In the genomic region with DNA sequence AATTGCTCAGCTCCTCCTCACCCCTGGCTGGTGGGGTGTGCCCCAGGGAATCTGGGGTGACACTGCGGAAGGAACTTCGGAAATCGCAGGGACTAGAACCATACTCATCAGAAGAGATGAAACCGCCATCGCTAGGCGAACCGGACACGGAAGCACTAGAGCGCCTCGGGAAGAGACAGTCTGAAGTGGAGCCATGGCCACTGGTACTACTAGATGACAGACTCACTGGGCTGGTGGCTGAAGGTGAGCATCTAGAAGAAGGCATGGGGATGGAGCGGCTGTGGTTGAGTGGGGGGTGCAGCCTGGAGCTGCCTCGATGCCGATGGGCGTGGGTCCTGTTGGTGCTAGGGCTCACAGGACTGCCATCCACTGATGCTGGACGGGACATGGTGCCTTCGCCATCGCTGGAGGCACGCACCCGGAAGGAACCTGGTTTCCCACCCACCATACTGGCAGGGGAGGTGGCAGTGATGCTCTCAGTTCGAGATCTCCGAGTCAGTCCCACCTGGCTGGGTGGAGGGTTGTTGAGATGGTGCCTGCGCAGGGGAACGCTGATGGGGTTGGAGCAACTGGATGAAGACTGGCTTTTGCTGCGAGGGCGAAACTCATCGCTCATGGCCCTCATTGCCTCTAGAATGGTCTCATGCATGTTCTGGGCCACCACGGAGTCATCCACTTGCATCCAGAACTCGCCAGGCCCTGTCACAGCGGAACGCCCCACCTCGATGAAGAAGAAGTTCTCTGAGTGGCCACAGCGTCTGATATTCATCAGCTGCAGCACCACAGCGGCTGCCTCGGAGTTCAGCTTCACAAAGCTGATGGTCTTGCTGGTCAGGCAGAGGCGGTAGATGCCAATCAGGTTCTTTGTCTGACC, we compare ENCODE assay signal across 8 mouse cellular contexts. TPM values are rescaled to one million over a fixed set of nuclear protein-coding genes. Genes with fewer than 3 reads are reported as not detected.
DNase-seq lines count a peak whose midpoint lies in the region; ATAC-seq and TF ChIP-seq lines count a peak whose summit lies in the region.

No protein-coding gene starts in this region.

- no peak for ATAC-seq in heart, embryonic 12.5 days (ENCODE audit: insufficient number of reproducible peaks, low FRiP score)
- no peak for ATAC-seq in midbrain, postnatal 0 days (ENCODE audit: low FRiP score)
- ATAC-seq in CD4-positive, CD25-positive, alpha-beta regulatory T cell, adult 4 months, result no peak

- WGBS in heart, embryonic 12.5 days, result 59% methylated on average over 35 of the region's 35 CpGs
- 70% methylated on average over 35 of the region's 35 CpGs for WGBS in midbrain, postnatal 0 days

- peaks cover 27% of the 10 kb centered on the region for H3K4me1 ChIP-seq in heart, embryonic 12.5 days (replicated peaks)
- peaks cover 18% of the 10 kb centered on the region; the same call in 1 of the 2 replicates for H3K4me1 ChIP-seq in midbrain, postnatal 0 days (ENCODE audit: insufficient read depth, low read length)

- peaks cover 23% of the 10 kb centered on the region for H3K36me3 ChIP-seq in heart, embryonic 12.5 days
- H3K36me3 ChIP-seq in midbrain, postnatal 0 days (ENCODE audit: insufficient read depth, low read length), result no peaks in the 10 kb centered on the region

- peak overlapping the region; percentile 96 for H3K27ac ChIP-seq in heart, embryonic 12.5 days (ENCODE audit: poor library complexity, severe bottlenecking)
- peak overlapping the region; percentile 90 for H3K27ac ChIP-seq in midbrain, postnatal 0 days (ENCODE audit: low read depth, low read length)

- peak overlapping the region; percentile 79 for H3K4me3 ChIP-seq in heart, embryonic 12.5 days
- peak overlapping the region; percentile 61 for H3K4me3 ChIP-seq in midbrain, postnatal 0 days (ENCODE audit: low read depth, low read length)

- peak; percentile 41 for DNase-seq in embryo, embryonic 10 days (ENCODE audit: low spot score)
- no peak for DNase-seq in embryo, embryonic 9.5 days (ENCODE audit: extremely low spot score)
- peak; percentile 31 for DNase-seq in urinary bladder, postnatal 14 days (ENCODE audit: low spot score)
- DNase-seq in urinary bladder, postnatal 10 days (ENCODE audit: low spot score), result no peak
- DNase-seq in layer of hippocampus, postnatal 14 days (ENCODE audit: low spot score in 2 of 2), result peak; percentile 23 to 32
- peak; percentile 41 for DNase-seq in midbrain, postnatal 0 days (ENCODE audit: low spot score)

- no peaks in the 10 kb centered on the region for H3K9me3 ChIP-seq in heart, embryonic 12.5 days (replicated peaks)
- H3K9me3 ChIP-seq in midbrain, postnatal 0 days (ENCODE audit: low read length), result no peaks in the 10 kb centered on the region

- H3K27me3 ChIP-seq in heart, embryonic 12.5 days (replicated peaks), result peaks cover 8% of the 10 kb centered on the region
- no peaks in the 10 kb centered on the region for H3K27me3 ChIP-seq in midbrain, postnatal 0 days (ENCODE audit: insufficient read depth, low read length)

- TF ChIP-seq CTCF in midbrain, postnatal 0 days (IDR thresholded peaks at IDR 0.05), result no peak

- H3K9ac ChIP-seq in heart, embryonic 12.5 days, result peak overlapping the region; percentile 80
- H3K9ac ChIP-seq in midbrain, postnatal 0 days (replicated peaks; ENCODE audit: low read length, poor library complexity, severe bottlenecking), result peak overlapping the region; percentile 77

- H3K4me2 ChIP-seq in heart, embryonic 12.5 days, result peak overlapping the region; percentile 84
- peak overlapping the region; percentile 73 for H3K4me2 ChIP-seq in midbrain, postnatal 0 days (ENCODE audit: low read depth, low read length, poor library complexity, severe bottlenecking)

RNA-seq across cellular contexts. Expression of gene Irs1, which starts 1.9 kb away (rescaled TPM):
- polyA plus RNA-seq in heart, embryonic 12.5 days (2016; fragmentation: Nextera tagmentation; extraction: Ambion mirVana), result 17.5 and 18.7 TPM in 2 replicates
- 10 to 100 TPM; 25.8 to 29.5 TPM for total RNA-seq in layer of hippocampus, postnatal 14 days (2021)
- total RNA-seq in midbrain, postnatal 0 days (2014; rRNA removed), result 56.9 and 61.2 TPM in 2 replicates
- 4.7 and 5.0 TPM in 2 replicates for polyA plus RNA-seq in midbrain, postnatal 0 days (2015; fragmentation: Nextera tagmentation; extraction: Ambion mirVana)
- polyA plus RNA-seq in CD4-positive, CD25-positive, alpha-beta regulatory T cell, adult 4 months (2017; shearing (Covaris generic)), result not detected

RNA-seq across cellular contexts. Expression of gene Rhbdd1, which starts 26.9 kb away (rescaled TPM):
- 11.5 and 11.9 TPM in 2 replicates for polyA plus RNA-seq in heart, embryonic 12.5 days (2016; fragmentation: Nextera tagmentation; extraction: Ambion mirVana)
- 1 to 10 TPM; 6.6 to 7.5 TPM for total RNA-seq in layer of hippocampus, postnatal 14 days (2021)
- total RNA-seq in midbrain, postnatal 0 days (2014; rRNA removed), result 3.6 and 6.9 TPM in 2 replicates
- 2.3 and 2.8 TPM in 2 replicates for polyA plus RNA-seq in midbrain, postnatal 0 days (2015; fragmentation: Nextera tagmentation; extraction: Ambion mirVana)
- 10 to 100 TPM; 15.5 to 29.8 TPM for polyA plus RNA-seq in CD4-positive, CD25-positive, alpha-beta regulatory T cell, adult 4 months (2017; shearing (Covaris generic))

RNA-seq across cellular contexts. Expression of gene Gm9747, which starts 56.4 kb away (rescaled TPM):
- polyA plus RNA-seq in heart, embryonic 12.5 days (2016; fragmentation: Nextera tagmentation; extraction: Ambion mirVana), result 40.0 and 42.3 TPM in 2 replicates
- total RNA-seq in layer of hippocampus, postnatal 14 days (2021), result not detected
- total RNA-seq in midbrain, postnatal 0 days (2014; rRNA removed), result not detected in 2 replicates
- 16.3 and 16.8 TPM in 2 replicates for polyA plus RNA-seq in midbrain, postnatal 0 days (2015; fragmentation: Nextera tagmentation; extraction: Ambion mirVana)
- polyA plus RNA-seq in CD4-positive, CD25-positive, alpha-beta regulatory T cell, adult 4 months (2017; shearing (Covaris generic)), result not detected

Comparison
In these comparisons a context has a peak if more than half of its experiments do, and no peak if none do; other contexts are left out.
1. DNase-seq: peak in embryo, embryonic 10 days (single experiment), urinary bladder, postnatal 14 days (single experiment), layer of hippocampus, postnatal 14 days (2 of 2) and midbrain, postnatal 0 days (single experiment); none in embryo, embryonic 9.5 days (single experiment) and urinary bladder, postnatal 10 days (single experiment).
2. RNA of gene Gm9747, which starts 56.4 kb away (polyA plus RNA-seq): 40.0 to 42.3 TPM in heart, embryonic 12.5 days and 16.3 to 16.8 TPM in midbrain, postnatal 0 days; not detected in CD4-positive, CD25-positive, alpha-beta regulatory T cell, adult 4 months; every median in the first group is over 10 times any median in the second.